Mouse (Mus musculus) heart, postnatal 25 days (tissue): Measurements from ENCODE around the gene Sox6. TPM values are rescaled to one million over a fixed set of nuclear protein-coding genes. Genes with fewer than 3 reads are reported as not detected.
A peak's percentile ranks its signal among the peaks of the same experiment; 100 is the strongest.
"Not testable (repeated sequence)": the region's sequence is repeated elsewhere in the genome, so short reads cannot be mapped to it uniquely, and the experiment has no call there.

ENCODE experiments used
- DNase-seq: peaks from one replicate; pipeline ENCODE4 v3.0.0; 2022; ENCODE audit warnings: low spot score
- intact Hi-C: fragments of 180-260 bp; cut with DNase I; formaldehyde crosslinking; loops from one replicate; pipeline ENCODE4 v1.15.1; 2025
- total RNA-seq, 2 experiments: library from RNA; stranded (reverse); gene quantifications; 2 replicates each; pipeline ENCODE4 v1.2.3; 2021

Gene Sox6
- total RNA-seq = 10 to 100 TPM; 27.4 to 36.9 TPM

- no peak for DNase-seq
- intact Hi-C loops = no loop called here
Measured at GRCm38 (mm10) chr7:116038511-116038910, at the start of gene Sox6. Gene Sox6, minus strand, starts transcription at chr7:116038796.

- intact Hi-C loops = not testable (repeated sequence)
Measured at GRCm38 (mm10) chr7:116084366-116084765, 45.8 kb upstream of the Sox6 start, which contains the start of gene Gm4353. Gene Gm4353, minus strand, starts transcription at chr7:116084635.

DNA sequence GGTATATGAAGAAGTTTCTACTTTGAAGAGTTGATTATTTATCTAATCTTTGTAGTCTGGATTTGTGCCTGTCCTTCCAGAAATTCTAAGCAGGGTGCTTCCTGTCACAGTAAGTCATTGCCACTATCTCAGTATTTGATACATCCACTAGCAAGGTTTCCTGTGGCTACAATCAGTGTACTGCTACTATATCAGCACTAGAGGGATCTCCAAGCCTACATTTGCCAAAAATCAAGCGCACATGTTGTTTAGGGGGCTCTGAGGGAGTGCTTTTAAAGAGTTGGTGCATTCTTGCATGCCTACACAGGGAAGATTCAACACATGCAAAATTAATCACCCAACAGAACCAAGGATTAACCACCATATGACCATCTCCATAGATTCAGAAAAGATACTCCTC, 22.1 kb upstream of the Sox6 start:
- intact Hi-C loops = no loop called here
- DNase-seq = no peak

More at GRCm38 (mm10) chr7:116084366-116084765, 45.8 kb upstream of the Sox6 start, which contains the start of gene Gm4353:
- not testable (repeated sequence) for DNase-seq

GRCm38 (mm10) chr7:116040470-116041019, 1.9 kb upstream of the Sox6 start:
- no peak for DNase-seq
- intact Hi-C loops = loop anchor here (1.0 to 2.0 kb wide), 2 partner anchors 824 to 1118 kb away; no protein-coding TSS in a partner anchor

DNA sequence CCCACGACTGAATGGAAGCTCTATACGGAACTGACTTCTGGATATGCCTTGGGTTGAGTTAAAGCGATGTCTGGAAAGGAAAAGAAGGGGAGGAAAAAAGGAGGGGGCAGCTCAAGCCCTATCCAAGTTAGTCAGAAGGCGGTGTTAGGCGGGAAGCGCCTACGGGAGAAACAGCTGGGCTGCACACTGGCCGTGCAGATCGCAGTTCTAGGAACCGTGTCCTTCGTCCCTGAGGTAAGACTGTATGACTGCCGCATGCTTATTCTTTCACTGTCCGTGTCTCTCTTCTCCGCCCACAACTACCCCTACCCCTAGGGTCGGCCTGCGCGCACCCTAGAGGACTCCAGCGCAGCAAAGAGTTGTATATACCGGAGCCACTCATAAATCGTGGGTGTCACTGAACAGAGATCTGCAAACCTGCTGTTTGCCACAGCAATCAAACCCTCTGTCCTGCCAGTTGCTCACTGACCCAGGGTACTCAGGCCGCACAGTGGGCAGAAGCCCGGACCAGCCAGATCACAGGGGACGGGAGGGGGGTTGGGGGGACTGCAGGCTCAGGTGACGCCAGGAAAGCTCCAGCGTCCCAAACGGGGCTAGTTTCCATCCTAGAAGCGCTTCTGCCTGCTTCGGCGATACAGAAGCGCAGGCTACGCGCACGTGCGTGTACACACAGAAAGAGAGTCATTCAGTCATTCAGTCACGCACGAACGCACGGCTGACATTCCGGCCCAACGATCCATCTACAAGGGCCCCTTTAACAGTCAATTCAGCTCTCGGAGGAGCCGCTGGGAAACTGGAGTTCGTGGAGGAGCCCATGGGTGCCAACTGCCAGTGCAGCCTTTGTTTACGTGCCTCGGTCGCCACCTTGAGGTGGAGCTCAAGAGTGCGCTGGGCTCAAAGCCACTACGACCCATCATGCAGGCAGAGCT, 1.2 kb upstream of the Sox6 start:
- peak; percentile 64 for DNase-seq
- intact Hi-C loops = loop anchor here (1.0 to 2.0 kb wide), 2 partner anchors 824 to 1117 kb away; no protein-coding TSS in a partner anchor

- DNase-seq = no peak
- intact Hi-C loops = no loop called here
Measured at GRCm38 (mm10) chr7:116039196-116039537, 571 bp upstream of the Sox6 start, which contains the start of gene 1110004F10Rik. Gene 1110004F10Rik, plus strand, starts transcription at chr7:116039397.

GRCm38 (mm10) chr7:116038024-116038423, 572 bp downstream of the Sox6 start:
- intact Hi-C loops = no loop called here
- DNase-seq = no peak

DNA sequence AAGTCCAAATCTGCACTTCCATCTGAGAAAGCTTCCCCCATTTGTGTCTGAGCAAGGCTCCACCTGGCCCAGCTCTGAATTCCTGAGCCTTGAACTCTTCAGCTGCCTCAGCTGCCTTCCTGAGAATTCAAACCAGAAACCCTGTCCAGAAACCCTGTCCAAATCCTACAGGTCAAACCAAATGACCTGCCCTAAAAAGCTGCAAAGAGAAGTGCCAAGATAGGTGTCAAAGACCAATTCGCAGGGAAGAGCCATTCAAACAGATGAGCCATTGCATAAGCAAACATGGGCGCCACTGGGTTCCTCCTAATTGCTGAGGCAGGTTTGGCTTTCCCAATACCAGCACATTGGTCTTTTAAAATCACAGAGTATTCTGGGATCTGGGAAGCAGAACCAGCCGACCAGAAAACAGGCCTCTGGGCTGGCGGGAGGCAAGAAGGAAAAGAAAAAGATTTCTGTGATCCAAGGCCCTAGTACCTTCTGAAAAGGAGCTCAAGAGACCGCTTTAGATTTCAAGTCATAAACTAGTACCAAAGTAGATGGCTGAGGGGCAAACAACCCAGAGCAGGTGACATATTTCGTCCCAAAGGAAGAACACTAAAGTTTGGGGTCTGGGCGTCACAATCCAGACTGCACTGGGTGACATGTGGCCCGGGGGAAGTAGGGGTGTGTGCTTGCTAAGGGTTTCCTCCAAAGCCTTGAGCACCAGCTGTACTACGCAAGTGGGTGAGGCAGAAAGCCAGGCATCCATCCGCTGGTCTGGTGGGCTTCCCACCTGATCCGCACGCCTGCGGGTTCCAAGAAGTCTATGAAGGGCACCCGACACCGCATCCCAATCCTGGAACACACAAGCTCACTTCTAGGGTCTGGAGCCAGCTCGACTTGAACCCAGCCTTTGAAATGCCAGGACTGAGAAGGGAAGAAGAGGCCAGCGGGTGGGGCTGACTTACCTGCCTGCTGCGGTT, 1.7 kb downstream of the Sox6 start:
- no peak for DNase-seq
- intact Hi-C loops = no loop called here

DNA sequence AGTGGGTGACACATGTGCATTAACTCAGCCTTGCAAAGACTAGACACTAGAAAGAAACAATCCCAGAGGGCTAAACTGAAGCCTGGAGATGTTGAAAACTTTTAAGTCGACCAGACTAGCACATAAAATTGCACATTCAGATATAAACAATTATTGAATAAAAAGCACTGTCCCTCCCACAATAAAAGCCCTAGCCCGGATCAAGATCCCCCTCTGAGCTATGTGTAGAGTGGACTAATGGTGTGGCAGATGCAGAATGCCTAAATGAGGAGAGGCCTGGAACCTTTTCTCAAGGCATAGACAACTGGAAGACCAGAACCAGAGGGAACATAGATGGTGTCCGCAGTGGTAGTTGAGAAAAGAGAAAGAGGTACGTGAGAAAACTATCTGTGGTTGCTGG, 3.1 kb downstream of the Sox6 start:
- DNase-seq = no peak
- intact Hi-C loops = no loop called here

DNA sequence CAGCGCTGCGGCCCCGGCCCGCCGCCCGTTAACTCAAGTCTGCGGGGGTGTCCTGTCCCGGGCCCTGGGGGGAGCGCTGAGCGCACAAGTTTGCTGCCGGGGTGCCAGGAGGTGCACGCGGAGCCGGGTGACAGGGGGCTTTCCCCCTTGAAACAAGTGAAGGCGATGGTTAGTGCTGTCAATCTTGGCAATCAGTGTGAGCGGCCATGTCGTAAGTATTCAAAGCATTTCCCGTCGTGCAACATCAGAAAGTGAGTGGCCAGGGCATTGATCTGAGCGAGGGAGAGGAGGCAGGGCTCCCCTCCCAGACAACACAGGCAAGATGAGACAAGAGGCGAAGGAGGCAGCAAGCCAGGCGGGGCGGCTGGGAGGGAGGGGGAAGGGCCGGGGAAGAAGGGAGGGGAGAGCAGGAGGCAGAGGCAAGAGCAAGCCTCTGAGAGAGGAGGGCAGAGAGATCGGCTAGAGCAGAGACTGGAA, 4.3 kb downstream of the Sox6 start:
- intact Hi-C loops = loop anchor here (5.0 kb wide), 4 partner anchors 82 to 667 kb away; no protein-coding TSS in a partner anchor

DNA sequence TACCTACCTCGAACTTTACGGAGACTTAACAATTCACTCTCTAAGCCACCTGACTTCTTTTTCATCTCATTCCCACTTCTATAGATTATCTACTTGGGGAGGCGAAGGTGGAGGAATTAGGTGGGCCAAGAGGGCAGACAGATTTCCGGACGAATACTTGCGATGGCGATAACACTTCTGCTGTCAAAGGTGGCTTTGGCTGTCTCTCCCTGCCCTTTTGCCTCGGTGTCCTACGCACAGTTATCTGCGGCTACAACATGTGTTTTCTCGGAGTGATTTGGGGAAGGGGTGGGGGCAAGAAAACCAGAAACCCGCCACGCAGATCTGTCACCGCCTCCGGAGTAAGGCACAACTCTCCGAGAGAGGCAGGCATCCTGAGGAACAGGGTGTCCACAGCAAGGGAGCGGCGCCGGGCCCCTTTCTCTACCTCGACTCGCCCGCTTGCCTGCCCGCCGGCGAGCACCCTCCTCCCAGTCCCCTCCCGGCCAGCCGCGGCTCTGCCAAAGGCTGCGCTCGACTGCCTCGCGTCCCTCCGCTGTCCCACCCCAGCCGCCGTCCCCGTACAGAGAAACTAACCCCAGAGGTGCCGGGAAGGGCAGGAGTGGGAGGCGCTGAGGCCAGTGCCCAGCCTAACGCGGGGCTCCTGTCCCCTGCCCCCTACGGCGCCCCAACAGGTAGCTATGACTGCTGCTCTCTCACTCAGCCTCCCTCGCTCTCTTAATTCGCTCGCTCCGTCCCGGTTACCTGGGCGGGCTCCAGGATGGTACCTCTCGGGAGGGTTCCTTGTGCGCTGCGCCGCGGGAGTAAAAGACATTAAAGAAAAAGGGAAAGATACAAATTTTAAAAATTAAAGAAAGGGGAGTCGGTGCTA, 5.0 kb downstream of the Sox6 start:
- peak; percentile 47 for DNase-seq
- intact Hi-C loops = loop anchor here (5.0 kb wide), 4 partner anchors 81 to 666 kb away; no protein-coding TSS in a partner anchor

More for the DNA sequence above, 4.3 kb downstream of the Sox6 start:
- DNase-seq = peak; percentile 31

- DNase-seq = peak; percentile 40
- intact Hi-C loops = loop anchor here (5.0 kb wide), 4 partner anchors 80 to 665 kb away; no protein-coding TSS in a partner anchor
Measured at GRCm38 (mm10) chr7:116032596-116033307, 5.8 kb downstream of the Sox6 start.

DNA sequence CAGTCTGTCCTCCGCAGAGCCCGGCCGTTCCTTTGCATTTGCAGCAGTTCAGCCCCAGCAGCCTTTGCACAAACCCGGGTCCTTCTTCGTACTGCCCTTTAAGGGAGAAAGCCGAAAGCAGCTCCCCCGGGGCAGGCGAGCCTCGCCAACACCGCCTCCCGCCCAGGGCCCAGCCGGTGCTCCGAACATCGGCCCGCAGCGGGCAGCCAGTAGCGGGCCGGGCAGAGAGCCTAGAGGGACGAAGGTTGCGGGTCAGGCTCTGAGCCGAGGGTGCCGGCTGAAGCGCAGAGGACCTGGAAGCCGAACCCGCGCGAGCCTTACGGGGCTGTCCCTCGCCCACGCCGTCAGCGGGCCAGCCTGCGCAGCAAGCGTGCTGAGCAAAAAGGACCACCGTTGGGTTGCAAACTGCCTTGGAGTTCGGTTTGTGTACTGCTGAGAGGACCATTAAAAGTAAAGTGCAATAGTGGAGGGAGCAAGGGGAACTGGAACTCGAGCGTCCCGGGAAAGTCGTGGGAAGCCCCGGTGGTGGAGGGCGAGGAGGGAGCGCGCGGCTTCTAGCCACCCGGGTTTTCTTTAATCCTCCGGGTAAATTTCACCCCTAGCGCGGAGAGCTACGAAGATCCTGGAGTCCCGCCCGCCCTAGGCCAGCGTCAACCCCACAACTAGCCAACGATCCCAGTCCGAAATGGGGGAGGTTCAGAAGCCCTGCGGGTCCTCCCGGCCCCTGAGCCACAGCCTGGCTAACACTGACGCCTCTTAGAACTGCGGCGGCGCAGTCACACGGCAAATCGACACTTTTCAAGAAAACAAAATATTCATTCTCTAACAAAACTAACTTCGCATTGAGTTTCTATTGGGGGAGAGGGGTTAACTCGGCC, 6.6 kb downstream of the Sox6 start:
- intact Hi-C loops = loop anchor here (5.0 kb wide), 4 partner anchors 80 to 665 kb away; no protein-coding TSS in a partner anchor
- peak; percentile 37 for DNase-seq

DNA sequence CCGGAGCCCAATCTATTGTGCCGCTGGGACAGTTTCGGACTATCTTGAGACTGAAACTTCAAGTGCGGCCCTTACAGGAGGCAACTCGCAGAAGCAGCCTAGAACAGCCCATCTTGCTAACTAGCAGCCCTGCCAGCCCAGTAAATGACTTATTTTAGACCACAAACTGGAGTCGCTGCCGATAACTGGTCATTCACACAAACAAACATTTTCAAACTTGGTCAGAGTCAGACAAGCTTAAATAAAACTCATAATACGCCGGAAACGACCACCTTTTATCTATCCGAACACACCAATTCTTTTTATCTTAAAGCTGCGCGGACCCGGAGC, 7.2 kb downstream of the Sox6 start:
- intact Hi-C loops = loop anchor here (5.0 kb wide), 4 partner anchors 79 to 664 kb away; no protein-coding TSS in a partner anchor

DNA sequence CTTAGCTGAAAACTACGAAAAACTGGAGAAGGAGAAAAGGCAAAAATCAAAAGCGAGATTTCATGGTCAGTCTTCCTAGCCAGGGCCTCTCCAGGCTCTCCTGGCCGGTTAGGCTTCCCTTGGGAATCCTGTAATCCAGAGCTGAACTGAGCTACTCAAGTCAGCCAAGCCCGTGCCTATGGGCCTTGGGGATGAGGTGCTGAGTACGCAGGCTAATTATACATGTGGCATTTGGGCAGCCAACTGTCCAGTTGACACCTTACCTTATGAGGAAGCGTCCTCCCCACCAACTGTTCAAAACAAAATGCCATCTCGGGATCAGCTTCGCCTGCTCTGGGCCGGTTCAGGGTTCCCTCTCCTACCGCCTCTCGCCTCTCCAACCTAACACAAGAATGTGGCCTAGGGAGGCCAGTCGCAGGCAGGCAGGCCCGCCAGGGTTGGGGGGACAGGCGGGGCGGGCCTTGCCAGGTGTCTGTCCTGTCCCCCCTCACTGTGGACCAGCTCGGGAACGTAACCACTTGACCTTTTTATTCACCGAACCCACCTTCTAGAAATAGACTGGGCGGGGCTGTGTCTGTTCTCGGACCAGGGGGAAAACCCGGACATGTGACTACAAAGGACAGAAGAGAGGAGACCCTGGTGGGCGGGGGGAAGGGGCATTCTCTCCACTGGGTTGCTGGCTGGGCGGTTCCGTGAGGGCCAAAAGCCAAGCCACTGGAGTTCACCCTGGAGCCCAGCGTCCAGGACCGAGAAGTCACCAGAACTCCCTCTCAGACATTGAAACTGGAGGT, 7.8 kb downstream of the Sox6 start:
- intact Hi-C loops = loop anchor here (5.0 kb wide), 4 partner anchors 78 to 663 kb away; no protein-coding TSS in a partner anchor
- DNase-seq = peak; percentile 45

More for the DNA sequence above, 7.2 kb downstream of the Sox6 start:
- no peak for DNase-seq

- intact Hi-C loops = loop anchor here (5.0 kb wide), 4 partner anchors 78 to 663 kb away; no protein-coding TSS in a partner anchor
- DNase-seq = no peak
Measured at GRCm38 (mm10) chr7:116029991-116030390, 8.6 kb downstream of the Sox6 start.
